Mouse (Mus musculus) yolk sac, embryonic 10.5 days (tissue): ENCODE measurements at regions not wholly inside any gene's neighbourhood (a gene's known extent, or its start where the extent isn't known, plus 50 kb on each side); places are given as distances from the start of the nearest gene placed in this dataset.
A peak's percentile ranks its signal among the peaks of the same experiment; 100 is the strongest.
"Not testable (repeated sequence)": the region's sequence is repeated elsewhere in the genome, so short reads cannot be mapped to it uniquely, and the experiment has no call there.

ENCODE experiments used
- DNase-seq: peaks from one replicate; pipeline ENCODE4 v3.0.0-alpha.2; 2017; ENCODE audit warnings: low spot score

- DNase-seq: peak; percentile 31
These were observed 485.1 kb upstream of the Hsf2 start for GRCm38 (mm10) chr10:57000892-57001722.

GRCm38 (mm10) chr10:57001723-57002110 lies 484.5 kb upstream of the Hsf2 start:
- DNase-seq: no peak

GRCm38 (mm10) chr10:57037641-57038040 lies 448.5 kb upstream of the Hsf2 start:
- no peak for DNase-seq

GRCm38 (mm10) chr10:57040201-57040600 lies 446.0 kb upstream of the Hsf2 start:
- DNase-seq: no peak

- DNase-seq: no peak
These were observed 440.2 kb upstream of the Hsf2 start for GRCm38 (mm10) chr10:57046021-57046420.

- no peak for DNase-seq
These were observed 439.3 kb upstream of the Hsf2 start for GRCm38 (mm10) chr10:57046891-57047290.

- DNase-seq: no peak
These were observed 438.5 kb upstream of the Hsf2 start for GRCm38 (mm10) chr10:57047719-57048118.

- not testable (repeated sequence) for DNase-seq
These were observed 432.8 kb upstream of the Hsf2 start for GRCm38 (mm10) chr10:57053375-57053774.

- no peak for DNase-seq
These were observed 396.1 kb upstream of the Hsf2 start for GRCm38 (mm10) chr10:57090131-57090530.

GRCm38 (mm10) chr10:57095920-57096319 lies 390.3 kb upstream of the Hsf2 start:
- no peak for DNase-seq

GRCm38 (mm10) chr10:57113359-57113758 lies 372.8 kb upstream of the Hsf2 start:
- DNase-seq: no peak

- DNase-seq: no peak
These were observed 371.4 kb upstream of the Hsf2 start for GRCm38 (mm10) chr10:57114696-57115271.

- no peak for DNase-seq
These were observed 364.7 kb upstream of the Hsf2 start for GRCm38 (mm10) chr10:57121514-57121913.

- no peak for DNase-seq
These were observed 359.0 kb upstream of the Hsf2 start for GRCm38 (mm10) chr10:57127185-57127584.

- no peak for DNase-seq
These were observed 329.8 kb upstream of the Hsf2 start for GRCm38 (mm10) chr10:57156426-57156825.

- no peak for DNase-seq
These were observed 329.3 kb upstream of the Hsf2 start for GRCm38 (mm10) chr10:57156912-57157311.

GRCm38 (mm10) chr10:57160546-57160945 lies 325.6 kb upstream of the Hsf2 start:
- DNase-seq: no peak

- DNase-seq: no peak
These were observed 322.8 kb upstream of the Hsf2 start for GRCm38 (mm10) chr10:57163359-57163758.

GRCm38 (mm10) chr10:57183560-57183959 lies 302.6 kb upstream of the Hsf2 start:
- no peak for DNase-seq

- DNase-seq: no peak
These were observed 275.5 kb upstream of the Hsf2 start for GRCm38 (mm10) chr10:57210701-57211100.

- no peak for DNase-seq
These were observed 255.1 kb upstream of the Hsf2 start for GRCm38 (mm10) chr10:57231117-57231516.

- no peak for DNase-seq
These were observed 205.0 kb upstream of the Hsf2 start for GRCm38 (mm10) chr10:57281220-57281619.

- no peak for DNase-seq
These were observed 203.3 kb upstream of the Hsf2 start for GRCm38 (mm10) chr10:57282896-57283295.

- DNase-seq: no peak
These were observed 194.6 kb upstream of the Hsf2 start for GRCm38 (mm10) chr10:57291596-57291995.
